Mouse (Mus musculus): Measurements from ENCODE around the gene Zdhhc17. TPM values are rescaled to one million over a fixed set of nuclear protein-coding genes. Genes with fewer than 3 reads are reported as not detected.

The Zdhhc17 gene
- polyA plus RNA-seq, 1 experiment from 2014 or later: 28.9 TPM

GRCm38 (mm10) chr10:110927491-110927890, 82.4 kb downstream of the Zdhhc17 start:
- DNase-seq (ENCODE audit: low spot score): no peak
- Histone ChIP-seq H3K4me3 (no peak overlapping the region), H3K27ac (replicated peaks) (no peak overlapping the region), H3K9me3 (replicated peaks) (no peaks in the 10 kb centered on the region), H3K4me1 (peaks cover 57% of the 10 kb centered on the region), H3K36me3 (peaks cover 11% of the 10 kb centered on the region; the same call in 1 of the 2 replicates), H3K27me3 (ENCODE audit: low read depth, poor library complexity, severe bottlenecking) (no peaks in the 10 kb centered on the region)
- 82% methylated on average over 11 of the region's 11 CpGs for WGBS

DNA sequence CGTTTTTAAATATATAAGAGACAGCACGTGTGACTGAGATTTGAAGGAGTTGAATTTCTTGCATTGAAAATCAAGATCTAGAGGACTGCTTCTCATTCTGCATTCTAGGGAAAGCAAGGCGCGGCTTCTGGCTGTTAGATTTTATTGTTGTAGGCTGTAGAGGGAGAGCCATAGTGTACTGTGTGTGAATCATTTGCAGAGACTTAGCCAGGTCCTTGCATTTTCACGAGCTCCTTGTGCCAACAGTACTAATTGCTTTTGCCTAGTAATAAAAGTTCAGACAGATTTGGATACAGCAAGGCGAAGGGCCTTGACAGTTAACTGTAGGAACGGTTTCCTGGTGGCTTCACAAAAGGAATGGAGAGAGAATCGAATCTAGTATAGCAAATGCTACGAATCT, 87.3 kb downstream of the Zdhhc17 start:
- Histone ChIP-seq H3K9me3 (replicated peaks) (0 out of 2 replicates have a peak, but pooled peaks cover 4% of the 10 kb centered on the region), H3K27ac (replicated peaks) (no peak overlapping the region), H3K4me1 (peaks cover 60% of the 10 kb centered on the region), H3K4me3 (no peak overlapping the region), H3K27me3 (ENCODE audit: low read depth, poor library complexity, severe bottlenecking) (no peaks in the 10 kb centered on the region; the same call in 1 of the 2 replicates), H3K36me3 (peaks cover 3% of the 10 kb centered on the region; the same call in 1 of the 2 replicates)
- 86% methylated on average over 9 of the region's 9 CpGs for WGBS
- DNase-seq (ENCODE audit: low spot score): no peak

DNA sequence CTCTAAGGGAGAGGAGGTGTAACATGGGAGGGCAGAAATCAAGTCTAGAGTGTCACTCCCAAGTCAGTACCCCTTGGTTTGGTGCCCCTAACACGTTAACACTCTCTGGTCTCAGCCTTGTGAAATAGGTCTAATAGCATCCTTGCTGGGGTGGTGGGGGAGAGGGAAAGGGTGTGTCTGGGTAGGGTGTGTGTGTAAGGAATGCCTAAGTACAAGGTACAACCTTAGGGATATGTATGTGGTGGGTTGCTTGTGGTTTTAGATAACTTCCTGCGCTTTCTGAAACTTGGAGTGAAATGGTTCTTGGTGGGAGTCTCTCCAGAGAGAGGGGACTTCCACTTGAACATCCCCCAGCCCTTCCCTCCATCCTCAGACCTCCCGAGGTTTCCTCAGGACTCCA, 88.0 kb downstream of the Zdhhc17 start:
- 71% methylated on average over 3 of the region's 3 CpGs for WGBS
- H3K9me3 ChIP-seq (replicated peaks): 0 out of 2 replicates have a peak, but pooled peaks cover 4% of the 10 kb centered on the region
- peaks cover 57% of the 10 kb centered on the region for H3K4me1 ChIP-seq
- peaks cover 3% of the 10 kb centered on the region; the same call in 1 of the 2 replicates for H3K36me3 ChIP-seq
- H3K27ac ChIP-seq (replicated peaks): no peak overlapping the region
- peak overlapping the region; percentile 79 for H3K4me3 ChIP-seq
- DNase-seq (ENCODE audit: low spot score): no peak
- no peaks in the 10 kb centered on the region; the same call in 1 of the 2 replicates for H3K27me3 ChIP-seq (ENCODE audit: low read depth, poor library complexity, severe bottlenecking)

GRCm38 (mm10) chr10:110920368-110920950, 89.5 kb downstream of the Zdhhc17 start:
- H3K4me1 ChIP-seq: peaks cover 44% of the 10 kb centered on the region
- no peak for DNase-seq (ENCODE audit: low spot score)

GRCm38 (mm10) chr10:110919531-110920343, 90.2 kb downstream of the Zdhhc17 start, which contains the start of gene Csrp2:
TSS of gene Csrp2 (plus strand) at chr10:110919789.
- under 1% methylated on average over 66 of the region's 67 CpGs for WGBS
- Histone ChIP-seq H3K9me3 (replicated peaks) (0 out of 2 replicates have a peak, but pooled peaks cover 4% of the 10 kb centered on the region), H3K4me1 (peaks cover 44% of the 10 kb centered on the region), H3K36me3 (peaks cover 3% of the 10 kb centered on the region; the same call in 1 of the 2 replicates), H3K4me3 (peak within 1 kb of the TSS; percentile 79), H3K27ac (replicated peaks) (peak within 1 kb of the TSS; percentile 95), H3K27me3 (ENCODE audit: low read depth, poor library complexity, severe bottlenecking) (no peaks in the 10 kb centered on the region; the same call in 1 of the 2 replicates)
- peak; percentile 94 for DNase-seq (ENCODE audit: low spot score)

More at GRCm38 (mm10) chr10:110920368-110920950, 89.5 kb downstream of the Zdhhc17 start:
- WGBS: 2% methylated on average over 15 of the region's 15 CpGs
- H3K36me3 ChIP-seq: peaks cover 3% of the 10 kb centered on the region; the same call in 1 of the 2 replicates
- H3K27me3 ChIP-seq (ENCODE audit: low read depth, poor library complexity, severe bottlenecking): no peaks in the 10 kb centered on the region; the same call in 1 of the 2 replicates
- H3K27ac ChIP-seq (replicated peaks): peak overlapping the region; percentile 95
- peak overlapping the region; percentile 79 for H3K4me3 ChIP-seq
- 0 out of 2 replicates have a peak, but pooled peaks cover 4% of the 10 kb centered on the region for H3K9me3 ChIP-seq (replicated peaks)

- peak overlapping the region; percentile 95 for H3K27ac ChIP-seq (replicated peaks)
- no peaks in the 10 kb centered on the region; the same call in 1 of the 2 replicates for H3K27me3 ChIP-seq (ENCODE audit: low read depth, poor library complexity, severe bottlenecking)
- 18% methylated on average over 26 of the region's 26 CpGs for WGBS
- peak; percentile 46 for DNase-seq (ENCODE audit: low spot score)
- H3K36me3 ChIP-seq: peaks cover 3% of the 10 kb centered on the region; the same call in 1 of the 2 replicates
- 0 out of 2 replicates have a peak, but pooled peaks cover 4% of the 10 kb centered on the region for H3K9me3 ChIP-seq (replicated peaks)
- H3K4me3 ChIP-seq: peak overlapping the region; percentile 79
- peaks cover 44% of the 10 kb centered on the region for H3K4me1 ChIP-seq
These were observed 91.2 kb downstream of the Zdhhc17 start for GRCm38 (mm10) chr10:110918414-110919391.

DNA sequence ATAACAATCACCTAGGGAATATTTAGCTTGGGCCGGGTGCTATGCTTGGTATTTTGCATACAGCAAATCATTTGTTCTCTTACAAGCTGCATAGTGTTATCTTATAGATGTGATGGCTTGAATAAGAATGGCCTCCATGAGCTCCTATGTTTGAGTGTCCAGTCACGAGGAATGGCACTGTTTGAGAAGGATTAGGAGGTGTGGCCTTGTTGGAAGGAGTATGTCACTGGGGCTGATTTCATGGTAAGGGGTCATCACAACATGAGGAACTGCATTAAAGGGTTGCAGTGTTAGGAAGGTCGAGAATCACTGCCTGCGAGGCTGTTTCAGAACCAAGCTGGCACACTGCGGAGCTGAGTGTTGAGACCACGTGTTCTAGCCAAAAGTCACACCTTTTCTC, 92.4 kb downstream of the Zdhhc17 start:
- no peak overlapping the region for H3K27ac ChIP-seq (replicated peaks)
- H3K4me1 ChIP-seq: peaks cover 39% of the 10 kb centered on the region
- H3K36me3 ChIP-seq: no peaks in the 10 kb centered on the region
- 91% methylated on average over 6 of the region's 6 CpGs for WGBS
- DNase-seq (ENCODE audit: low spot score): no peak
- H3K9me3 ChIP-seq (replicated peaks): 0 out of 2 replicates have a peak, but pooled peaks cover 4% of the 10 kb centered on the region
- H3K4me3 ChIP-seq: no peak overlapping the region
- H3K27me3 ChIP-seq (ENCODE audit: low read depth, poor library complexity, severe bottlenecking): no peaks in the 10 kb centered on the region; the same call in 1 of the 2 replicates

- H3K4me1 ChIP-seq: peaks cover 32% of the 10 kb centered on the region
These were observed 93.1 kb downstream of the Zdhhc17 start for GRCm38 (mm10) chr10:110916666-110917344.

DNA sequence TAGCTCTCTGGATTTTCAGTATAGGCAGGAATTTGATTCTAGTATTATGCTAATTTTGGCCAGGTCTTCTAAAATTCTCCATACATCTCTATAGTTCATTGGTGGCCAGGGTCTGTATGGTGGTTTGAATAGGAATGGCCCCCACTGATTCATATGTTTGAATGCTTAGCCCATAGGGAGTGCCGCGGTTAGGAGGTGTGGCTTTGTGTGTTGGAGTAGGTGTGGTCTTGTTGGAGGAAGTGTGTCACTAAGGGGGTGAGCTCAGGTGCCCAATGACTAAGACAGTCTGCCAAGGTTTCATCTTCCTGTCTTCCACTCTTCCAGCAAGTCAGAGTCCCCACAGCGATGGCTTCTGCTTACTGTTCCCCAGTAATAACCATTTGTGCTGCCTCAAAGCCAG, 106.1 kb downstream of the Zdhhc17 start:
- DNase-seq (ENCODE audit: low spot score): no peak
- peaks cover 10% of the 10 kb centered on the region for H3K4me1 ChIP-seq
- no peaks in the 10 kb centered on the region for H3K9me3 ChIP-seq (replicated peaks)
- no peak overlapping the region for H3K4me3 ChIP-seq
- H3K27ac ChIP-seq (replicated peaks): no peak overlapping the region
- H3K27me3 ChIP-seq (ENCODE audit: low read depth, poor library complexity, severe bottlenecking): no peaks in the 10 kb centered on the region
- 96% methylated on average over 3 of the region's 3 CpGs for whole genome bisulfite sequencing
- H3K36me3 ChIP-seq: no peaks in the 10 kb centered on the region

More at GRCm38 (mm10) chr10:110916666-110917344, 93.1 kb downstream of the Zdhhc17 start:
- H3K27me3 ChIP-seq (ENCODE audit: low read depth, poor library complexity, severe bottlenecking): no peaks in the 10 kb centered on the region; the same call in 1 of the 2 replicates
- H3K27ac ChIP-seq (replicated peaks): no peak overlapping the region
- 0 out of 2 replicates have a peak, but pooled peaks cover 4% of the 10 kb centered on the region for H3K9me3 ChIP-seq (replicated peaks)
- WGBS: 69% methylated on average over 11 of the region's 11 CpGs
- H3K36me3 ChIP-seq: no peaks in the 10 kb centered on the region
- H3K4me3 ChIP-seq: no peak overlapping the region
- no peak for DNase-seq (ENCODE audit: low spot score)

DNA sequence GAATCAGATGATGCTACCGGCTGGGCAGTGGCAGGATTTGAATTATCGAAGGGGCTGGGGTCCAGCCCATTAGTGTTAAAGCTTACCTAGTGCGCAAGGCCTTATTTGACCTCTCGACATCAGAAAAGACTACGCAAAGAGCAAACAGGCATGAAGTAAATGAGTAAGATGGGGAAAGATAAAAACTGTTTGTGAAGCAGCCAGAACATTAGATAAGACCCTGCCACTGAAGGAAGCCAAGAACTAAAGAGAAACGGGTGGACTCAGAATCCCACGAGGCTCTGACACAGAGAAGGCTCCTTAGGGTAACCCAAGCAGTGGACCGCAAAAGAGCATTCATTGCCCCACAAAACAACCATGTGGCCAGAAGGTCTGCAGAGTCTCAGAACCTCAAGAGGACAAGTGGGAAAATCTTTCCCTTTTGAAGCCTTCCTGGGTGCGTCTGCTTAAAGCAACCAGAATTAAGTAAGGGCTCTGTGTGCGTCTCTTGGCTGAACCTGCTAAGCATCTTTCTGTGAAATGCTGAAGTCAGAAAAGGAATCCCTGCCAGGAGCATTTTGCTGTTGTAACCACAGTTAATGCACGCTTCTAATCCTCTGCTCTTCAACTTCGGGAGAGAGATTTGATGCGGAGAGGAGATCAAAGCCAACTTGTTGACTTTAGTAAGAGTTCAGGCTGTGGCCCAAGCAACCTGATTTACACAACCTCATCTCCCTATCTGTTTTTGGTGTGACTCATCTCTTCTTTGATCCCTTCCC, 110.0 kb downstream of the Zdhhc17 start:
- DNase-seq (ENCODE audit: low spot score): no peak
- Histone ChIP-seq H3K27me3 (ENCODE audit: low read depth, poor library complexity, severe bottlenecking) (no peaks in the 10 kb centered on the region), H3K4me1 (peaks cover 12% of the 10 kb centered on the region), H3K27ac (replicated peaks) (no peak overlapping the region), H3K4me3 (no peak overlapping the region), H3K9me3 (replicated peaks) (no peaks in the 10 kb centered on the region), H3K36me3 (no peaks in the 10 kb centered on the region)
- WGBS: 58% methylated on average over 13 of the region's 13 CpGs

Measured in midbrain, embryonic 10.5 days (tissue).